Mouse (Mus musculus) heart, adult 2 months (tissue): ENCODE results near the gene Dmac2.

ENCODE experiments used
- CTCF ChIP-seq: fragments of 200-600 bp; IDR thresholded peaks from 2 replicates; pipeline ENCODE4 v1.8.1; 2022; ENCODE audit warnings: antibody characterized with exemption, mild to moderate bottlenecking, moderate library complexity
- POLR2A ChIP-seq: fragments of 200-500 bp; IDR thresholded peaks from 2 replicates; pipeline ENCODE4 v1.6.1; 2011; ENCODE audit warnings: mild to moderate bottlenecking, low read depth, low read length, control low read depth; ENCODE audit not compliant: insufficient read depth

DNA sequence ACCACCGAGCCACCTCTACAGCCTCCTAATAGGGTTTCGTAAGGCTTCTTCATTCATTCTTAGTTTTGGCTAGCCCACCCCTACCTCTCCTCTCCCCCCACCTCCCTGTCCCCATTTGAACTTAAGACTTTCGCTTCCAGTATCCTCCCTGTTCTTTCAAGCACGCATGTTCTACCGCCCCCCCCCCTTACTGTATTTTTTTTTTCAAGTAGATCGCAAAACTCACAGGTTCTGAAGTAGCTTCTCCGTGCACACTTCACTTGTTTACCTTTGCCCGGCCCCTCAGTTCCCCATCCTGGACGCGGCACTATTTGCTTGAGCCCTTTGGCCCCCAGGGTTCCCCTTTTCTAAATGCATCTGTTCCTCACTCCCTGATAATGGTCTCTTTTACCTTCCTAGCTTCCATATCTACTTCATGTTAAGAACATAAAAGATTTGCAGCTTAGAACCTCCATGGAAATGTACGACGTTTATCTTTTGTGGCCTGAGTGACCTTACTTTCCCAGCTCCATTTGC, 33.1 kb downstream of the Dmac2 start:
- TF ChIP-seq POLR2A = no peak
- TF ChIP-seq CTCF = no peak
